Mouse (Mus musculus): ENCODE results near the gene Spaca3. TPM values are rescaled to one million over a fixed set of nuclear protein-coding genes. Genes with fewer than 3 reads are reported as not detected.

Gene Spaca3
- total and polyA plus RNA-seq, 3 experiments = not detected

DNA sequence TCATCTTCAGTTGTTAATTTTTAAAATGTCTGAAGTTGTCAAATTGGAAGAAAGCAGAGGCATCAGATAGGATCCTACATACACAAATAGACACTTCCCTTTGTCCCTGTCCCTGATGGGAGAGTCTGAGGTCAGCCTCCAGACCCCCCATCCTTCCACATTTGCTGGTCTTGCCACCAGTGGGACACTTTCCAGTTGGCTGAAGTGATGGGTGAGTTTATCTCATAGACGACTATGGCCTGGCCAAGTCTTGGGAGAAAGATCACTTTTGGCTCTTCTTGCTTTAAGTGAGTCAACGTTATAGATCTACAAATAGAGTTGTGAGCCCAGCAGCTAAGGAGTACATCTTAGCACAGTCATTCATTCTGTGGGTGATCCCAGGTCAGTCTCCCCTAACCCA is 19.9 kb downstream of the Spaca3 start:
- ATAC-seq (ENCODE audit: extremely low read depth, insufficient number of reproducible peaks, low FRiP score, poor library complexity, severe bottlenecking) (no peak), DNase-seq (ENCODE audit: low spot score) (no peak)
- Histone ChIP-seq H3K36me3 (replicated peaks) (no peaks in the 10 kb centered on the region), H3K9me3 (replicated peaks) (peaks cover 78% of the 10 kb centered on the region), H3K4me3 (ENCODE audit: low read depth, low read length) (no peak overlapping the region), H3K27me3 (ENCODE audit: insufficient read depth, low read length) (no peaks in the 10 kb centered on the region), H3K4me1 (ENCODE audit: insufficient read depth, low read depth, low read length) (no peaks in the 10 kb centered on the region)
- TF ChIP-seq CTCF (IDR thresholded peaks at IDR 0.05; ENCODE audit: low read depth, low read length) = no peak

GRCm38 (mm10) chr11:80882229-80882810 is 24.2 kb downstream of the Spaca3 start:
- H3K27me3 ChIP-seq (ENCODE audit: insufficient read depth, low read length) = no peaks in the 10 kb centered on the region
- TF ChIP-seq GATA1 (IDR thresholded peaks at IDR 0.05; ENCODE audit: borderline replicate concordance, low read length) = no peak
- DNase-seq (ENCODE audit: low spot score) = no peak
- H3K4me1 ChIP-seq (ENCODE audit: insufficient read depth, low read depth, low read length) = no peaks in the 10 kb centered on the region
- no peak overlapping the region for H3K4me3 ChIP-seq (ENCODE audit: low read depth, low read length)
- no peaks in the 10 kb centered on the region for H3K36me3 ChIP-seq (replicated peaks)
- H3K9me3 ChIP-seq (replicated peaks) = peaks cover 81% of the 10 kb centered on the region
- ATAC-seq (ENCODE audit: extremely low read depth, insufficient number of reproducible peaks, low FRiP score, poor library complexity, severe bottlenecking) = no peak

GRCm38 (mm10) chr11:80884521-80885231 is 26.5 kb downstream of the Spaca3 start:
- ATAC-seq (ENCODE audit: extremely low read depth, insufficient number of reproducible peaks, low FRiP score, poor library complexity, severe bottlenecking) (no peak), DNase-seq (ENCODE audit: low spot score) (no peak)
- Histone ChIP-seq H3K27me3 (ENCODE audit: insufficient read depth, low read length) (no peaks in the 10 kb centered on the region), H3K4me1 (ENCODE audit: insufficient read depth, low read depth, low read length) (no peaks in the 10 kb centered on the region), H3K36me3 (replicated peaks) (no peaks in the 10 kb centered on the region), H3K9me3 (replicated peaks) (peaks cover 83% of the 10 kb centered on the region), H3K4me3 (ENCODE audit: low read depth, low read length) (no peak overlapping the region)
- no peak for TF ChIP-seq GATA2 (IDR thresholded peaks at IDR 0.05; ENCODE audit: borderline replicate concordance, low read depth, low read length)
- TF ChIP-seq GATA1 (IDR thresholded peaks at IDR 0.05; ENCODE audit: borderline replicate concordance, low read length) = no peak
- TF ChIP-seq POLR2AphosphoS5 (IDR thresholded peaks at IDR 0.05; ENCODE audit: insufficient replicate concordance, low read depth, low read length) = no peak
- TF ChIP-seq CTCF (IDR thresholded peaks at IDR 0.05; ENCODE audit: low read depth, low read length) = no peak
- TF ChIP-seq TAL1 (conservative IDR thresholded peaks at IDR 0.05; ENCODE audit: low read depth, low read length) = no peak

GRCm38 (mm10) chr11:80886365-80886764 is 28.2 kb downstream of the Spaca3 start:
- Histone ChIP-seq H3K27me3 (ENCODE audit: insufficient read depth, low read length) (no peaks in the 10 kb centered on the region), H3K4me1 (ENCODE audit: insufficient read depth, low read depth, low read length) (no peaks in the 10 kb centered on the region), H3K9me3 (replicated peaks) (peaks cover 87% of the 10 kb centered on the region), H3K36me3 (replicated peaks) (no peaks in the 10 kb centered on the region), H3K4me3 (ENCODE audit: low read depth, low read length) (no peak overlapping the region)
- no peak for ATAC-seq (ENCODE audit: extremely low read depth, insufficient number of reproducible peaks, low FRiP score, poor library complexity, severe bottlenecking)
- DNase-seq (ENCODE audit: low spot score) = no peak
- no peak for TF ChIP-seq GATA2 (IDR thresholded peaks at IDR 0.05; ENCODE audit: borderline replicate concordance, low read depth, low read length)
- TF ChIP-seq GATA1 (IDR thresholded peaks at IDR 0.05; ENCODE audit: borderline replicate concordance, low read length) = no peak
- TF ChIP-seq POLR2AphosphoS5 (IDR thresholded peaks at IDR 0.05; ENCODE audit: insufficient replicate concordance, low read depth, low read length) = no peak
- TF ChIP-seq TAL1 (conservative IDR thresholded peaks at IDR 0.05; ENCODE audit: low read depth, low read length) = no peak
- no peak for TF ChIP-seq CTCF (IDR thresholded peaks at IDR 0.05; ENCODE audit: low read depth, low read length)

GRCm38 (mm10) chr11:80887021-80887420 is 28.9 kb downstream of the Spaca3 start:
- Histone ChIP-seq H3K4me1 (ENCODE audit: insufficient read depth, low read depth, low read length) (no peaks in the 10 kb centered on the region), H3K27me3 (ENCODE audit: insufficient read depth, low read length) (no peaks in the 10 kb centered on the region), H3K36me3 (replicated peaks) (no peaks in the 10 kb centered on the region), H3K9me3 (replicated peaks) (peaks cover 87% of the 10 kb centered on the region), H3K4me3 (ENCODE audit: low read depth, low read length) (no peak overlapping the region)
- no peak for TF ChIP-seq GATA2 (IDR thresholded peaks at IDR 0.05; ENCODE audit: borderline replicate concordance, low read depth, low read length)
- no peak for TF ChIP-seq CTCF (IDR thresholded peaks at IDR 0.05; ENCODE audit: low read depth, low read length)
- no peak for TF ChIP-seq TAL1 (conservative IDR thresholded peaks at IDR 0.05; ENCODE audit: low read depth, low read length)
- no peak for TF ChIP-seq GATA1 (IDR thresholded peaks at IDR 0.05; ENCODE audit: borderline replicate concordance, low read length)
- no peak for TF ChIP-seq POLR2AphosphoS5 (IDR thresholded peaks at IDR 0.05; ENCODE audit: insufficient replicate concordance, low read depth, low read length)
- DNase-seq (ENCODE audit: low spot score) (no peak), ATAC-seq (ENCODE audit: extremely low read depth, insufficient number of reproducible peaks, low FRiP score, poor library complexity, severe bottlenecking) (no peak)

DNA sequence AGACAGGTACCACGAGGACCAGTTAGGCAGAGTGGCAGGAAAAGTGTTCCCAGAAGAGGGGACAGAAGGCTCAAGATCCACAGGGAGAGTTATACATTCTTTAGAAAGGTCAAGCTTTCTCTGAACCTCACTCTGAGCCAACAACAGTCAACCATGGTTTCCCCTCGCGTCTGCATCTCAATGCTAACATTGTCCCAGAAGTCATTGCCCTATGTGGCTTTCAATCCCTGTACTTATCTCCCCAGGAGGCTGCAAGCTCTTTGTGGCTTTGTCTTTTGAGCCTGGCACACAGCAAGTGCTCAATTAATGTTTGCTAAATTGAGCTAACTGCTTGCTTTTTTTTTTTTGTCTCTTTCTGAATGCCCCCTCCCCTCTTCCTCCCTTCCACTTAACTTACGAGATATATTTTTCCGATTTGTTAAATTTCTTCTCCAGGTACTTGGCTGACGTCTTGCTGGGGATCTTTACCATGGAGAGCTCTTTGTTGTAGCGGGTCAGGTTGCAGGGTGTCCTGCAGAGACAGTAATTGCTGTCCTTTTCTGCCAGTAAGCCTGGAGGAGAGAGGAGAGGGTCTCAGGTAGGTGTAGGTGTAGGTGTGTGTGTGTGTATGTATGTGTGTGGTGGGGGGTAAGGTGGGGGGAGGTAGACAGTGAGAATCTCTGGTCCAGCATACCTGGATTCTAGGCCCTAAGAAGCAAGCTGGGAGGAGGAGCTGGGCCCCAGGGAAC is 31.3 kb downstream of the Spaca3 start:
- Histone ChIP-seq H3K27me3 (ENCODE audit: insufficient read depth, low read length) (no peaks in the 10 kb centered on the region), H3K4me1 (ENCODE audit: insufficient read depth, low read depth, low read length) (no peaks in the 10 kb centered on the region), H3K4me3 (ENCODE audit: low read depth, low read length) (no peak overlapping the region), H3K9me3 (replicated peaks) (peaks cover 83% of the 10 kb centered on the region), H3K36me3 (replicated peaks) (no peaks in the 10 kb centered on the region)
- TF ChIP-seq POLR2AphosphoS5 (IDR thresholded peaks at IDR 0.05; ENCODE audit: insufficient replicate concordance, low read depth, low read length) (no peak), GATA2 (IDR thresholded peaks at IDR 0.05; ENCODE audit: borderline replicate concordance, low read depth, low read length) (no peak), GATA1 (IDR thresholded peaks at IDR 0.05; ENCODE audit: borderline replicate concordance, low read length) (no peak), TAL1 (conservative IDR thresholded peaks at IDR 0.05; ENCODE audit: low read depth, low read length) (no peak), CTCF (IDR thresholded peaks at IDR 0.05; ENCODE audit: low read depth, low read length) (no peak)
- DNase-seq (ENCODE audit: low spot score) (no peak), ATAC-seq (ENCODE audit: extremely low read depth, insufficient number of reproducible peaks, low FRiP score, poor library complexity, severe bottlenecking) (no peak)
